Mouse (Mus musculus): ENCODE data around the gene Farp1. TPM values are rescaled to one million over a fixed set of nuclear protein-coding genes. Genes with fewer than 3 reads are reported as not detected.

Gene Farp1
- total RNA-seq, 2 experiments from 2014 or later, result 129 to 134 TPM

Other genes starting within 250 kb of the Farp1 start
- 100 to 1,000 TPM; 107 to 108 TPM for gene Ipo5, start 124.0 kb upstream of the Farp1 start, total RNA-seq (2021)